Mouse (Mus musculus) embryonic fibroblast, embryonic 13.5 days (primary cell): ENCODE data around the gene Cntnap2. TPM values are rescaled to one million over a fixed set of nuclear protein-coding genes. Genes with fewer than 3 reads are reported as not detected.
"Not testable (repeated sequence)": the region's sequence is repeated elsewhere in the genome, so short reads cannot be mapped to it uniquely, and the experiment has no call there.

ENCODE experiments used
- H3K27ac ChIP-seq: 2 replicates; pipeline ENCODE4 v1.5.1; 2012; ENCODE audit warnings: low read length, control low read depth, inconsistent platforms; ENCODE audit not compliant: insufficient read depth
- H3K4me1 ChIP-seq: 2 replicates; pipeline ENCODE4 v1.6.1; 2011; ENCODE audit warnings: low read length; ENCODE audit not compliant: control insufficient read depth, insufficient read depth
- H3K4me3 ChIP-seq: 2 replicates; pipeline ENCODE4 v1.5.1; 2011; ENCODE audit warnings: mild to moderate bottlenecking, control low read depth, low read length; ENCODE audit not compliant: insufficient read depth
- CTCF ChIP-seq: IDR thresholded peaks from 2 replicates; pipeline ENCODE4 v1.5.1; 2011; ENCODE audit warnings: mild to moderate bottlenecking, control low read depth, low read length, moderate library complexity, borderline replicate concordance; ENCODE audit not compliant: insufficient read depth
- POLR2A ChIP-seq: IDR thresholded peaks from 2 replicates; pipeline ENCODE4 v1.6.1; 2011; ENCODE audit warnings: low read depth, mild to moderate bottlenecking, control low read depth, low read length, moderate library complexity
- polyA plus RNA-seq: library from polyadenylated mRNA; stranded (reverse); fragments of >200 nt; gene quantifications from 2 replicates; pipeline ENCODE4 v1.2.4, GENCODE M21; 2011; ENCODE audit warnings: low read depth; ENCODE audit not compliant: missing spikeins, insufficient read length

Cntnap2 gene
- polyA plus RNA-seq, 1 experiment, result 0.09 TPM

DNA sequence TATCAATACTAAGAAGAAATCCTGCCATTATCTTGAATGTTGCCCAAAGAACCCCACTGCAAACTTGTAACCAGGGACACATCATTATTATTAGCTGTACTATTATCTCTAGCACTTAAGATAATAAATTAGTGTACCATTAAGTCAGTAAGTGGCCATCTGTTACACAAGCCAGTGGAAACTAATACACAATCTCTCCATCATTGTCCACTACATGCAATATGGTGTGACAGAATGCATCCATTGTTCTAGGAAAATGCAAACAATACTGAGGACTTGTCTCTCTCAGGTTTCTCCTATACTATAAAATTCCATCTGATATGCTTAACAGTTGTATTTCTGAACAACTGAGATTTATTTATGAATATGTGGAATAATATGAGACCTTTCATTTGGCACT, 1355.0 kb downstream of the Cntnap2 start:
- H3K27ac ChIP-seq, result no peak overlapping the region
- H3K4me1 ChIP-seq, result no peaks in the 10 kb centered on the region
- H3K4me3 ChIP-seq, result no peak overlapping the region
- no peak for TF ChIP-seq POLR2A
- no peak for TF ChIP-seq CTCF

DNA sequence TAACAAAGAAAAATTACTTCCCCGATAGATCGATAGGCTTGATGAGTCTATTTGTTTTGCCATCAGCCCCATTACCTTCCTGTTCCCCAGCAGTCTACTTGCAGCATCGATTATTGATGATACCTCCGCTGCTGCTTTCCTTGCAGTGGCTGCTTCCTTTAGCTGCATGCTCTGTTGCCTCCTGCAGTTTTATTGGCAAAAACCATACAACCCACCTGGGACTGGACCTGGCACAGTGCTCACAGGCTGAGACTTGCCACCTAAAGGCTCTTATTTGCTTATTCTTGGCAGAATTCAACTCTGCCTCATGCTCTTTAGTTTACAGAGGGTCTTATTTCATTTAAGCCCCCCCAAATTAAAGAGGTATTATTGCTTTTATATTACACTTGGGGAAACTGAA, 1355.4 kb downstream of the Cntnap2 start:
- no peak overlapping the region for H3K27ac ChIP-seq
- H3K4me1 ChIP-seq, result no peaks in the 10 kb centered on the region
- no peak overlapping the region for H3K4me3 ChIP-seq
- no peak for TF ChIP-seq CTCF
- TF ChIP-seq POLR2A, result no peak

DNA sequence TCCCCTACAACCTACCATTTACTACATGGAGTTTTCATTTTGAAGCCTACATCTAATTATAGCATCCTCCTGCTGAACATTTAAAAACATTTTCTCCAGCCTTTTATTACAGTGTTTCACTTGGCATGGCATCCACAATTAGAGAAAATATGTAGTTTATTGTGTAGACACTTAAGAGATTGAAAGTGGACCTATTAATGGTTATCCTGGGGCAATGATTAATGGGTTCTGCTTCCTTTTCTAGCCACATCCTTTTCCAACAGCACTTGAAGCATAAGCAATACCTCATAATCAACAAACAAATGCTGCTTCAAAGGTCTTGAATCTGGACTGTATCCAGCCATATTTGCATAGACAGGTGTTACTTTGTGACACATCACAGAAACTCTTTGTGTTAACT, 1360.7 kb downstream of the Cntnap2 start:
- no peaks in the 10 kb centered on the region for H3K4me1 ChIP-seq
- no peak overlapping the region for H3K27ac ChIP-seq
- no peak overlapping the region for H3K4me3 ChIP-seq
- TF ChIP-seq CTCF (no peak), POLR2A (no peak)

DNA sequence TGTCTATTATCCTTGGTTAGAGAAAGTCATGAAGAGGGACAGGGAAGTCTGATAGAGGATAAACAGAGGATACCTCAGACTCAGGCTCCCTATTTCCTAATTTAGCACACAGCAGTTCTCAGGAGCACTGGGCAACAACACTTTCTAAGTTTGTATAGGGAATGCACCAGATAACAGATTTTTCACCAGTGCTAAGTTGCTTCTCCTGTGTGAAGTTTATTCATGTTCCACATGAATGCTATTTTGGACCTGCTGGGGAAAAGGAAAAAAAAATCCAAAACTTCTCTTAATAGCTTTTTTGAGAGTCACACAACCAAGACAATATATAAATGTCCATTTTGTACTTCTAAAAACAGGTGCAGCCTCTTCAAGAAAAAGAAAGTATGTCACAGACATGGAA, 1361.2 kb downstream of the Cntnap2 start:
- Histone ChIP-seq H3K4me1 (no peaks in the 10 kb centered on the region), H3K27ac (no peak overlapping the region), H3K4me3 (no peak overlapping the region)
- TF ChIP-seq POLR2A (no peak), CTCF (no peak)

DNA sequence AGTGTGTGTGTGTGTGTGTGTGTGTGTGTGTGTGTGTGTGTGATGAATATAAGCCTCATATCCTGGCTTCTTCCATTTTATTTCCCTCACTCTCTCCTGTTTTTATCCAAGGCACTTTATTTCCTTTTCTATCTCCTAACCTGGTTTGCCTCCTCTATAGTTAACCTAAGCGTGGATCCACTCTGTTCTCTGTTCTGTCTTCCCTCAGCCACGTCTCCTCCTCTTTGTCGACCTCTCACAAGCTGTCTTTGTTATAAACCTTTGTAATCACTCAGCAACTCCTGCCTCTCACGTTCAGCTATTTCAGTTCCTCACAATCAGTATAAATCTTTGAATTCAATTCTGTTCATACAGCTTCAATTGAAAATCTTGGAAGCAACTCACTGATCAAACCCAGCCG, 1369.1 kb downstream of the Cntnap2 start:
- no peak for TF ChIP-seq CTCF
- no peak for TF ChIP-seq POLR2A
- Histone ChIP-seq H3K4me1 (no peaks in the 10 kb centered on the region), H3K4me3 (no peak overlapping the region), H3K27ac (no peak overlapping the region)

DNA sequence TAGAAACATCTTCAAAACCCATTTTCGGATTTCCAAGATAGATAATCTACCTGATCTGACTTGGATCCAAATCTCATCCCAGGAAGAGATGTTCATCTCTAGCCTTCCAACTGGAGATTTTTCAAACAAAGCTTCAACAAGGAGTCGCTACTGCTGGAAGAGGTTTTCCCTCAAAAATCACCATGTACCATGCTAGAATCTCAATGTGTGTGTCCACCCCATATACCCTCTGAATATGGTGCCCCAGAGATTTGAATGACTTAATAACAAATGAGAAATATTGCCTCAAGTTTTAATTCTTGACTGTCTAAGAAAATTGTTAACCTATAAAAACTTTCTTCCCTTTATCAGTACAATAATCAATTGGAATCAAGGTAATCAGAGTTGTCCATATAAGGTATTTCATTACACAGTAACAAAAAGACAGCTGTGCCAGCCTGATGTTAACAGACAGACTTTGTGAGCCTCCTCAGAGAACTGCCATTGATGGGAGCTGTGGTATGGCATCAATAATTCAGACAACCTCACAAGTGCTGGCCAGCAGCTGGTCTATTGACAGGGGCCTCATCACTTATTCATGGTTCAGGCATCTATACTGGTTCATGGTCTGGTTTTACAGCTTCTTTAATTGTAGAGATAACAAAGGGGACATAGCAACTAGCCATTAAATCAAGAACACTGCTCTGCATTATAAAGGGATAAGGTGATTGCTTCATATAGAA, 1391.9 kb downstream of the Cntnap2 start:
- TF ChIP-seq CTCF, result no peak
- H3K4me1 ChIP-seq, result no peaks in the 10 kb centered on the region
- no peak overlapping the region for H3K4me3 ChIP-seq
- H3K27ac ChIP-seq, result no peak overlapping the region

DNA sequence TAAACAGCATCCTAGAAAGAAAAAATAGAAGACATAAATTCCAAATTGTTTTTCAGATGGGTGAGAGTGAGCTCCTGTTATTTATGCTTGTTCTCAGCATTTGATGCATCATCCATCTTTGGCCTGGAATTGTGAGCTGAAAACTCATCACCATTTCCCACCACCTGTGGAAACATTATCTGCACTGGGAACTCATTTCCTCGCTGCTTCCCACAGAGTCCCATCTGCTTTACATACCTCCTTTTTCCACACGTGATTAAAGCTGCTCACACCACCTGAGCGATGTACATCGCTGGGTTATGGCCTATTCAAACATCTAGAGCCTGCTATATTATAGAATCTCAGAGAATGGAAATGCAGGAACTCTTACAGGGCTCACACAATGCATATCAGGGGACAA, 1413.5 kb downstream of the Cntnap2 start:
- Histone ChIP-seq H3K4me1 (no peaks in the 10 kb centered on the region), H3K4me3 (no peak overlapping the region), H3K27ac (no peak overlapping the region)
- TF ChIP-seq CTCF, result no peak
- TF ChIP-seq POLR2A, result no peak

DNA sequence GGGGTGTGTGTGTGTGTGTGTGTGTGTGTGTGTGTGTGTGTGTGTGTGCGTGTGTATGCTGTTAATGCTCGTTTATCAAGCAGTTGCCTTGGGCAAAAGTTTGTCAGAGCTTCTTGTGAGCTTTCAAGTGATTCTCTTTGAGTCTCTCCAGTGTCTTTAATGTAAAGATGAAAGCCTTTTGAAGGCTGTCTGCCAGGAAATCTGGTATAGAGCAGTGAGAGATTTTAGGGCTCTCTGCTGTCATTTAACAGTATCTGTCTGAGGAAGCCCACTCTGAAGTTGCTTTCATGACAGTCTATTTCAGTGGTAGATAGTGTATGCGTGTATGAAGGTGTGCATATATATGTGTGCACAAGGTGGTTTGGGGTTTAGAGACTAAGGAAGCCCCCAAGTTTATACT, 1425.2 kb downstream of the Cntnap2 start:
- Histone ChIP-seq H3K27ac (no peak overlapping the region), H3K4me1 (no peaks in the 10 kb centered on the region), H3K4me3 (no peak overlapping the region)
- no peak for TF ChIP-seq CTCF

DNA sequence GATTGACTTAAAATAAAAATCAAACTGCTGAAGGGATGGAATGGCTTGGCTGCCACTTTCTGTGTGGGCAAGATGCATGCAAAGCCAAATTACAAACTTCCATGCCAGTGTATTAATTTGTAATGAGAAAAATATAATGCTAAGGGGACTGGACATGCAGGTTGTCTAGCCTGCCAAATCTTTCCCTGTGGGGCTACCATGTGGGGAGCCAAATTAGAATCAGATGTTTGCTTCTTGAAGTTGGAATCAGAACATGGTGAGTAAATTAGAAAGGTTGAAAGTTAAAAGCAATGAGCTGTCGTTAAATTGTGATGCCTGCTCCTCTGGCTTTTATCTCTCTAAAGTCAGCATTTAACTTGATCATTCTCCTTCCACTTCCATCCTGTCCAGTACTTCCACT, 1443.6 kb downstream of the Cntnap2 start:
- Histone ChIP-seq H3K4me3 (no peak overlapping the region), H3K27ac (no peak overlapping the region), H3K4me1 (no peaks in the 10 kb centered on the region)
- TF ChIP-seq CTCF (no peak), POLR2A (no peak)

DNA sequence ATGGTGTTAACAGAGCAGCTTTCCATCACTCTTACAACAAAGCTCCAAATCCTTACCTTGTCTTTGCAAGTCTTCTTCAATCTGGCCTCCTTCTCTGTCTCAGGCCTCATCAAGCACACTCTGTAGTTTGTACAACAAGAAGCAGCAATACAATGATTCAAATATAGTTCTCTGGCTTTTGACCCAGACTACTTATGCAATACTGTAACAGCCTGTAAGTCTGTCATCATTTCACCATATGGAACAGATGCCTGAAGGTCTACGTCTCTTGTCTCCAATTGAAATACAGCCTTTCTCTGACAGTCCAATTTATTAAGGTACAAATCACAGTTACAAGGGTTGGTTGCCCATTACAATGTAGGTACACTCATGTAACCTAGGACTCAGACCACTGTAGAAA, 1453.7 kb downstream of the Cntnap2 start:
- Histone ChIP-seq H3K27ac (no peak overlapping the region), H3K4me3 (no peak overlapping the region), H3K4me1 (no peaks in the 10 kb centered on the region)
- TF ChIP-seq CTCF (no peak), POLR2A (no peak)

DNA sequence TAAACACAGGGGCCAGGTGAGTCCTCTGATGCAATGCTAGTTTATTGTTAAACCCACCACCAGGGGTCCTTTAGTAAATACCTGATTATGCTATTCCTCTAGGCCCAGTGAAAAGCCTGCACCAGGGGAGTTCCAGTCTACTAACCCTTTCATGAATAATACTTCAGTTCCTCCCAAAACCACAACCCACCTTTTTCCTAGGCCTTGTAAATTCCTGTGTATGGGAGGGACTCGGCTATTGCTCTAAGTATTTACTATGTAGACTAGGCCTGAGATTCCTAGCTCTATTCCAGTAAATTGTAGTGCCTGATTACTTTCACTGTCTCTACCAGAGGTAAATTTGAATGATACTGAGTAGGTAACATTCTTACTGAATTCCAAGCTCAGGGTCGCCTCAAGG, 1478.4 kb downstream of the Cntnap2 start:
- H3K4me1 ChIP-seq, H3K4me3 ChIP-seq: not testable (repeated sequence)

DNA sequence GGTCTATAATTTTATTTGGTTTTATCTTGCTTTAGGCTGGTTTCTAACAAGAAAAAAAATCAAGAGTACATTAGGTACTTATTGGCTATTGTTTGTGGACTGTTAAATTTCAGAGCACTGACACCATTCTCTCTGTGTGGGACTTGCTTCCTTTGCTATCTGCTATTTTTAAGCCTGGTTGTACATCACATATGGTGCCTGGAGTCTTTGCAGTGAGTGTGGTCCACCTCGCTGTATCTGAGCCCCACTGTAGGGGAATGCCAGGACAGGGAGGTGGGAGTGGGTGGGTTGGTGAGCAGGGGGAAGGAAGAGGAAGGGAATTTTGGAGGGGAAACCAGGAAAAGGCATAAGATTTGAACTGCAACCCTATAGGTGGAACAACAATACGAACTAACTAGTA, 1504.3 kb downstream of the Cntnap2 start:
- H3K4me1 ChIP-seq, result no peaks in the 10 kb centered on the region
- TF ChIP-seq POLR2A (no peak), CTCF (no peak)

More for the DNA sequence above, 1478.4 kb downstream of the Cntnap2 start:
- not testable (repeated sequence) for H3K27ac ChIP-seq

More for the DNA sequence above, 1504.3 kb downstream of the Cntnap2 start:
- H3K27ac ChIP-seq, result no peak overlapping the region
- no peak overlapping the region for H3K4me3 ChIP-seq
